21 mouse cellular contexts compared by ENCODE assay signal in genomic region chr15:12742117-12742906, GRCm38 (mm10). TPM values are rescaled to one million over a fixed set of nuclear protein-coding genes. Genes with fewer than 3 reads are reported as not detected.
A peak's percentile ranks its signal among the peaks of the same experiment; 100 is the strongest.
DNase-seq lines count a peak whose midpoint lies in the region; ATAC-seq and TF ChIP-seq lines count a peak whose summit lies in the region.
"Had no signal": no experiment of that assay in that cellular context is flagged by ENCODE, and none has a peak within 500 bp of the region (broad histone marks: within the 10 kb centered on the region; RNA-seq: fewer than 3 reads in every experiment).

No protein-coding gene starts in this region.

- no peak for TF ChIP-seq CTCF in G1E (IDR thresholded peaks at IDR 0.05; ENCODE audit: low read depth, low read length)

- no peak overlapping the region for H3K27ac ChIP-seq in liver, embryonic 12.5 days
- no peak overlapping the region for H3K27ac ChIP-seq in forebrain, embryonic 15.5 days (replicated peaks)
- H3K27ac ChIP-seq: embryonic facial prominence, embryonic 10.5 days; forebrain, embryonic 10.5 days; heart, adult 2 months; heart, embryonic 15.5 days; hindbrain, embryonic 13.5 days; hindbrain, postnatal 0 days had no signal

- DNase-seq in liver (no peak), G1E (ENCODE audit: low spot score) (no peak)
- peak; percentile 33 for DNase-seq in c-Kit-positive CD71-positive TER-119-positive erythroid progenitor cells, embryonic 14.5 days (ENCODE audit: low spot score)
- no peak for DNase-seq in urinary bladder, adult 18-20 months (ENCODE audit: low spot score in 2 of 2)
- DNase-seq: adrenal gland, postnatal 14 days; cerebellum, adult 2 months; cerebellum, postnatal 10 days; gastrocnemius, postnatal 10 days; heart, adult 2 months; heart, postnatal 14 days had no signal

- H3K36me3 ChIP-seq in liver, embryonic 12.5 days, result no peaks in the 10 kb centered on the region
- no peaks in the 10 kb centered on the region for H3K36me3 ChIP-seq in G1E (replicated peaks)
- no peaks in the 10 kb centered on the region for H3K36me3 ChIP-seq in forebrain, embryonic 15.5 days
- H3K36me3 ChIP-seq: embryonic facial prominence, embryonic 10.5 days; forebrain, embryonic 10.5 days; heart, embryonic 15.5 days; hindbrain, embryonic 13.5 days had no signal

- 54% methylated on average over 6 of the region's 6 CpGs for whole genome bisulfite sequencing in liver, embryonic 12.5 days (ENCODE audit: insufficient replicate concordance)
- WGBS in forebrain, embryonic 15.5 days, result 88% methylated on average over 6 of the region's 6 CpGs

- peaks cover 46% of the 10 kb centered on the region for H3K27me3 ChIP-seq in liver, embryonic 12.5 days (replicated peaks)
- peaks cover 16% of the 10 kb centered on the region; the same call in 1 of the 2 replicates for H3K27me3 ChIP-seq in G1E (ENCODE audit: insufficient read depth, low read length)
- H3K27me3 ChIP-seq in forebrain, embryonic 15.5 days, result 0 out of 2 replicates have a peak, but pooled peaks cover 5% of the 10 kb centered on the region

- H3K9ac ChIP-seq in liver, embryonic 12.5 days, result no peak overlapping the region
- H3K9ac ChIP-seq in forebrain, embryonic 15.5 days (replicated peaks), result no peak overlapping the region
- H3K9ac ChIP-seq: heart, embryonic 15.5 days; hindbrain, embryonic 13.5 days had no signal

- H3K4me2 ChIP-seq in liver, embryonic 12.5 days, result no peak overlapping the region
- no peak overlapping the region for H3K4me2 ChIP-seq in forebrain, embryonic 15.5 days (replicated peaks)
- H3K4me2 ChIP-seq: heart, embryonic 11.5 days; heart, embryonic 15.5 days; hindbrain, embryonic 13.5 days had no signal

- no peak overlapping the region for H3K4me3 ChIP-seq in liver, embryonic 12.5 days
- no peak overlapping the region for H3K4me3 ChIP-seq in G1E (ENCODE audit: low read depth, low read length)
- H3K4me3 ChIP-seq in forebrain, embryonic 15.5 days, result no peak overlapping the region
- H3K4me3 ChIP-seq: embryonic facial prominence, embryonic 10.5 days; forebrain, embryonic 10.5 days; heart, adult 2 months; heart, embryonic 15.5 days; hindbrain, embryonic 13.5 days had no signal

- H3K4me1 ChIP-seq in liver, embryonic 12.5 days, result peaks cover 27% of the 10 kb centered on the region
- peaks cover 37% of the 10 kb centered on the region for H3K4me1 ChIP-seq in G1E (ENCODE audit: insufficient read depth, low read depth, low read length)
- H3K4me1 ChIP-seq in forebrain, embryonic 15.5 days, result peaks cover 17% of the 10 kb centered on the region

- ATAC-seq in liver, embryonic 12.5 days, result 0 out of 2 replicates have a peak, but pooled peaks have one; percentile 36
- peak; percentile 80 for ATAC-seq in G1E (ENCODE audit: extremely low read depth, insufficient number of reproducible peaks, low FRiP score, poor library complexity, severe bottlenecking)
- ATAC-seq in megakaryocyte-erythroid progenitor cell, adult 5-6 weeks (replicated peaks; ENCODE audit: low FRiP score, low TSS enrichment, poor library complexity, severe bottlenecking), result peak; percentile 50
- ATAC-seq in monocyte, adult 5-6 weeks (replicated peaks; ENCODE audit: insufficient number of reproducible peaks, low FRiP score, low TSS enrichment, poor library complexity, severe bottlenecking), result no peak
- ATAC-seq in forebrain, embryonic 15.5 days (replicated peaks), result no peak
- ATAC-seq: forebrain, embryonic 14.5 days; hindbrain, postnatal 0 days had no signal

- H3K9me3 ChIP-seq in liver, embryonic 12.5 days (replicated peaks), result no peaks in the 10 kb centered on the region
- peaks cover 10% of the 10 kb centered on the region for H3K9me3 ChIP-seq in G1E (replicated peaks)
- no peaks in the 10 kb centered on the region for H3K9me3 ChIP-seq in forebrain, embryonic 15.5 days
- H3K9me3 ChIP-seq: embryonic facial prominence, embryonic 10.5 days; heart, embryonic 15.5 days; hindbrain, embryonic 13.5 days had no signal

RNA-seq across cellular contexts. Expression of gene Pdzd2, which starts 2.6 kb away (rescaled TPM):
- polyA plus RNA-seq in liver, embryonic 12.5 days (2016; fragmentation: Nextera tagmentation; extraction: Ambion mirVana), result 4.8 and 4.9 TPM in 2 replicates
- total RNA-seq in G1E (2014; fragmentation: Nextera tagmentation) (1.8 and 4.0 TPM in 2 replicates), G1E (2017) (0.58 and 0.98 TPM in 2 replicates)
- polyA plus RNA-seq in G1E (2012), result 0.18 and 0.19 TPM in 2 replicates
- total RNA-seq in megakaryocyte-erythroid progenitor cell, adult 5-6 weeks (2014; fragmentation: Nextera tagmentation), result 0.07 and 2.4 TPM in 2 replicates
- not detected in 2 replicates for total RNA-seq in megakaryocyte-erythroid progenitor cell, adult 5-6 weeks (2017)
- total RNA-seq in monocyte, adult 5-6 weeks (2017), result 1.2 to 5.9 TPM (median 1.4 TPM) in 3 replicates
- polyA plus RNA-seq in forebrain, embryonic 15.5 days (2015; fragmentation: Nextera tagmentation; extraction: Ambion mirVana), result 9.2 and 10.3 TPM in 2 replicates

Comparison
In these comparisons a context has a peak if more than half of its experiments do, and no peak if none do; other contexts are left out.
1. ATAC-seq: peak in liver, embryonic 12.5 days (single experiment), G1E (single experiment) and megakaryocyte-erythroid progenitor cell, adult 5-6 weeks (single experiment); none in monocyte, adult 5-6 weeks (single experiment) and forebrain, embryonic 15.5 days (single experiment).